Mouse (Mus musculus): ENCODE data around the gene Nfib.

DNA sequence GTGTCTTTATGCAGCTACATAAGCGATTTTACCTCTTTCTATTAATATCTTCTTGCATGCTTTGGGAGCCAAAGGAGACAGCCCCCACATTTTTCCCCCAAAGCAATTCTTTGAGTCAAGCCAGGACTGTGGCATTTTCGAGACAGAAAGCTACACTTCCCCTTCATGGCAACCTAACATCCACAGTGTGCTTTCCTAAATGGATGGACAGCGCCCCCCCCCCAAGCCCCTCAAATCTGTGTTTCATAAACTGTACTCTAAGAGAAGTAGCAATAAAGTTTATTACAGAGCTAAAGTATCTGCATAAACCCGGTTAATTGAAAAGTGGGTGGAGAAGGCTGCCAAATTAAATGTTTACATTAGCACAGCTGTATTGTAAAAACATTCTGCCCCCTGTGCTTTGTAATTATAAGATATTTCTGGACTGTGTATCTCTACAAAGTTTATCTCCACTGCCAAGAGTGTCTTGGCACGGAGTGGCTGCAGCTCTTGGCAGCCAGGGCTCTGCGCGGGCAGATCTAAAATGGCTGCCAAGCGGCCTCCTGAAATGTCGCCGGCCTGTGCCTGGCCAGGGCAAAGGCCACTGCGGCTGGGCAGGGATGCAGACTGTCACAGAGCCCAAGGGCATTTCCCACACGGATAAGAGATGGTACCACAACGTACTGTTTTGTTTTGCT, 301.4 kb downstream of the Nfib start:
- TF ChIP-seq CTCF (IDR thresholded peaks at IDR 0.05; ENCODE audit: low read depth) (no peak), EP300 (IDR thresholded peaks at IDR 0.05; ENCODE audit: low read depth) (no peak)

Data from liver, embryonic 14.5 days (tissue).